In the genomic region with DNA sequence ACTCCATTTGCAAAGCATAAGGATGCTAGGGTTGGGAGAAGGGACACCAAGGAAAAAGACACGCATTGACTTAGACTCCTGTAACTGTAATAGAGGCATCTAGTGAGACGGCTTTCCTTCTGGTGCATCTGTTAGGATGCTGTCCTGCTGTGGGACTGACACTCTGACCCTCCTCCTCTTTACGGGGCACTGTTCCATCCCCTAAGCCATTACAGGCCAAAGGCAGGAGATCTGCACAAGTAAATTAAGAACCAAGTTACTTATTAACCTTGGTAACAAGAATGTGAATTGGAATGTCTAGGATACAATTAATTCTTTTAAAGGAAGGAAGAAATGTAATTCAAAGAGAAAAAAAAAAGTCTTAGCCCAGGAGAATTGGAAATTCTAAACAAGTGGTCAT, we compare ENCODE assay signal across 20 mouse cellular contexts.
"Had no signal": no experiment of that assay in that cellular context is flagged by ENCODE, and none has a peak within 500 bp of the region (broad histone marks: within the 10 kb centered on the region; RNA-seq: fewer than 3 reads in every experiment).

No protein-coding gene starts in this region.

- H3K36me3 ChIP-seq: limb, embryonic 13.5 days; liver, embryonic 12.5 days; liver, embryonic 15.5 days; neural tube, embryonic 12.5 days had no signal

- H3K9me3 ChIP-seq: limb, embryonic 13.5 days; liver, embryonic 12.5 days; liver, embryonic 15.5 days; neural tube, embryonic 12.5 days had no signal

- H3K9ac ChIP-seq: limb, embryonic 13.5 days; liver, embryonic 12.5 days; liver, embryonic 15.5 days; neural tube, embryonic 12.5 days had no signal

- ATAC-seq: hindbrain, embryonic 16.5 days; intestine, postnatal 0 days; liver, embryonic 12.5 days had no signal

- H3K27me3 ChIP-seq: limb, embryonic 13.5 days; liver, embryonic 12.5 days; liver, embryonic 15.5 days; neural tube, embryonic 12.5 days had no signal

- DNase-seq: layer of hippocampus, adult 9-11 months; layer of hippocampus, postnatal 36 days; liver; lung, adult 2 months; lung, postnatal 14 days; lung, postnatal 4 days; midbrain, embryonic 14.5 days; retina, postnatal 1 day; right cerebral cortex, postnatal 25 days; thymus, adult 18-20 months; thymus, postnatal 36 days had no signal

- H3K27ac ChIP-seq: layer of hippocampus, adult 2 months; left cerebral cortex, adult 2 months; limb, embryonic 13.5 days; liver, embryonic 12.5 days; liver, embryonic 15.5 days; neural tube, embryonic 12.5 days had no signal

- H3K4me2 ChIP-seq: limb, embryonic 13.5 days; liver, embryonic 12.5 days; liver, embryonic 15.5 days; midbrain, embryonic 11.5 days; neural tube, embryonic 12.5 days had no signal

- H3K4me3 ChIP-seq: layer of hippocampus, adult 2 months; left cerebral cortex, adult 2 months; limb, embryonic 13.5 days; liver, embryonic 12.5 days; liver, embryonic 15.5 days; neural tube, embryonic 12.5 days had no signal

- H3K4me1 ChIP-seq: liver, embryonic 12.5 days; liver, embryonic 15.5 days; neural tube, embryonic 12.5 days had no signal
